Mouse (Mus musculus) midbrain, postnatal 0 days (tissue): ENCODE measurements around the gene Gm20388. TPM values are rescaled to one million over a fixed set of nuclear protein-coding genes. Genes with fewer than 3 reads are reported as not detected.

Source experiments
- ATAC-seq: fragments of 200-750 bp; cut with Nextera tagmentation; 2 replicates; pipeline ENCODE4 v1.8.0; 2017; ENCODE audit warnings: moderate number of reproducible peaks, mild to moderate bottlenecking, moderate TSS enrichment, moderate library complexity; ENCODE audit not compliant: low FRiP score
- DNase-seq: peaks from one replicate; pipeline ENCODE4 v3.0.0-alpha.2; 2015; ENCODE audit warnings: low spot score
- H3K27ac ChIP-seq: fragments of 300-500 bp; sonication (generic); 2 replicates; pipeline ENCODE4 v1.5.1; 2014; ENCODE audit warnings: low read depth, mild to moderate bottlenecking, low read length, mixed read lengths
- H3K27me3 ChIP-seq: fragments of 300-500 bp; sonication (generic); 2 replicates; pipeline ENCODE4 v1.6.1; 2014; ENCODE audit warnings: low read length, control low read depth, mixed read lengths; ENCODE audit not compliant: insufficient read depth
- H3K36me3 ChIP-seq: fragments of 300-500 bp; sonication (generic); 2 replicates; pipeline ENCODE4 v1.6.1; 2014; ENCODE audit warnings: low read length, control low read depth, mixed read lengths; ENCODE audit not compliant: insufficient read depth
- H3K4me1 ChIP-seq: fragments of 300-500 bp; sonication (generic); 2 replicates; pipeline ENCODE4 v1.6.1; 2014; ENCODE audit warnings: mild to moderate bottlenecking, control low read depth, antibody characterized with exemption, low read length, mixed read lengths; ENCODE audit not compliant: insufficient read depth
- H3K4me2 ChIP-seq: fragments of 300-500 bp; sonication (generic); 2 replicates; pipeline ENCODE4 v1.6.1; 2014; ENCODE audit warnings: low read depth, mild to moderate bottlenecking, low read length, mixed read lengths; ENCODE audit not compliant: poor library complexity, severe bottlenecking
- H3K4me3 ChIP-seq: fragments of 300-500 bp; sonication (generic); 2 replicates; pipeline ENCODE4 v1.5.1; 2014; ENCODE audit warnings: low read depth, mild to moderate bottlenecking, low read length, moderate library complexity
- H3K9ac ChIP-seq: fragments of 300-500 bp; sonication (generic); replicated peaks from 2 replicates; pipeline ENCODE4 v1.6.1; 2014; ENCODE audit warnings: mild to moderate bottlenecking, low read length, moderate library complexity, mixed read lengths; ENCODE audit not compliant: poor library complexity, severe bottlenecking
- H3K9me3 ChIP-seq: fragments of 300-500 bp; sonication (generic); 2 replicates; pipeline ENCODE4 v1.6.1; 2016; ENCODE audit warnings: low read length, control low read depth
- CTCF ChIP-seq: IDR thresholded peaks from 2 replicates; pipeline ENCODE4 v1.5.1; 2016; ENCODE audit warnings: antibody characterized with exemption, mild to moderate bottlenecking
- WGBS: fragments of 180-500 bp; shearing (Covaris S2); extraction: QIAGEN DNeasy Blood & Tissue Kit; methylation state at CpG from one replicate; pipeline ENCODE4 v1.1.7; 2014; 5-methylcytosine and 5-hydroxymethylcytosine counted together
- polyA plus RNA-seq: library from polyadenylated mRNA; unstranded; fragments of >200 nt; fragmentation: Nextera tagmentation; extraction: Ambion mirVana; gene quantifications from 2 replicates; pipeline ENCODE4 v1.2.1, GENCODE M21; 2015
- total RNA-seq: library from RNA; depleted of rRNA; stranded (reverse); fragments of >200 nt; gene quantifications from 2 replicates; pipeline ENCODE4 v1.2.3, GENCODE M21; 2014

Gm20388 gene
- total and polyA plus RNA-seq, 2 experiments from 2014 or later, result 74.2 TPM; not detected in 1

- Histone ChIP-seq H3K4me2 (no peak overlapping the region), H3K27ac (peak overlapping the region; percentile 0; the same call in 1 of the 2 replicates), H3K36me3 (peaks cover 78% of the 10 kb centered on the region), H3K9ac (no peak overlapping the region), H3K9me3 (no peaks in the 10 kb centered on the region), H3K4me3 (no peak overlapping the region), H3K27me3 (no peaks in the 10 kb centered on the region), H3K4me1 (no peaks in the 10 kb centered on the region)
- no peak for ATAC-seq
- WGBS, result 63% methylated on average over 4 of the region's 4 CpGs
- no peak for TF ChIP-seq CTCF
- no peak for DNase-seq
Observed at GRCm38 (mm10) chr8:123505267-123505666, 3594.6 kb downstream of the Gm20388 start.

GRCm38 (mm10) chr8:123505695-123506094 is 3595.1 kb downstream of the Gm20388 start:
- H3K27ac ChIP-seq, result no peak overlapping the region
- WGBS, result 82% methylated on average over 9 of the region's 9 CpGs
- H3K36me3 ChIP-seq, result peaks cover 76% of the 10 kb centered on the region
- DNase-seq (no peak), ATAC-seq (no peak)
- H3K9ac ChIP-seq, result no peak overlapping the region
- H3K4me1 ChIP-seq, result no peaks in the 10 kb centered on the region
- H3K9me3 ChIP-seq, result no peaks in the 10 kb centered on the region
- TF ChIP-seq CTCF, result no peak
- H3K27me3 ChIP-seq, result no peaks in the 10 kb centered on the region
- H3K4me2 ChIP-seq, result no peak overlapping the region
- no peak overlapping the region for H3K4me3 ChIP-seq

DNA sequence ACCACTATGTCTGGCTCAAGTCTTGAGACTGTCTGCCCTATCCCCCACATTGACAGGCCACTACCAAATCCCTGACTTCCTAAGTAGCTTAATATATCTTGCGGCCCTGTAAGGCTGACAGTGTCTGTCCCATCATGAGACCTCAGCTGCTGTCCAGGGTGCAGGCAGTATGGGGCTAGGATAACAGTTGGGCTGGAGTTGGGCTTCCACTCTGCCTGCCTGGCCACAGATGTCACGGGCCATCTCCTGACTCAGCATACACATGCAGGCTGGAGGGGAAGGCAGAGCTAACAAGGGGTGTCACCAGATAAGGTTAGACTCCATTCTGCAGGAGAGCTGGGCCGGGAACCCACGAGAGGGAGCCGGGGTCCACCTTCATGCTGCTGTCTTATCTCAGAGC is 3596.5 kb downstream of the Gm20388 start:
- no peaks in the 10 kb centered on the region for H3K4me1 ChIP-seq
- H3K27ac ChIP-seq, result no peak overlapping the region
- H3K36me3 ChIP-seq, result peaks cover 62% of the 10 kb centered on the region
- no peak overlapping the region for H3K4me3 ChIP-seq
- H3K4me2 ChIP-seq, result no peak overlapping the region
- no peak overlapping the region for H3K9ac ChIP-seq
- no peaks in the 10 kb centered on the region for H3K27me3 ChIP-seq
- no peak for TF ChIP-seq CTCF
- no peak for DNase-seq
- ATAC-seq, result no peak
- WGBS, result 94% methylated on average over 5 of the region's 5 CpGs
- no peaks in the 10 kb centered on the region for H3K9me3 ChIP-seq

DNA sequence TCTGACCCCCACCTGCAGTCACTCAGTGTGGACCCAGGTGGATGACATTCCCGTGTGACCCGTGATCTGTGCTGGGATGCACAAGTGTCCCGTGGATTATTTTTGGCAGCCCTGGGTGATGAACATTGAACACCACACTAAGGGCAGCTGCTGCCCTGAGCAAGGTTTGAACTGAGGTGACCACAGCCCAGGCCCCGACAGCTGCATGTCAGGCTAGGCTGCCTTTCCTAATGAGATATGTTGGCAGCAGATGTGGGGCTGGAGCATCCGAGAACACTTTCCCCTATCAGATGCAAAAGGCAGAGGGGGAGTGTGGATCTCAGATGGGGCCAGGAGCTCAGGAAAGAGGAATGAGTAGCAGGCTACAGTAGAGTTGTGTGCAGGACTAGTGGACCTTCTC is 3600.2 kb downstream of the Gm20388 start:
- H3K4me1 ChIP-seq, result peaks cover 5% of the 10 kb centered on the region; the same call in 1 of the 2 replicates
- TF ChIP-seq CTCF, result no peak
- H3K27ac ChIP-seq, result no peak overlapping the region
- ATAC-seq (no peak), DNase-seq (no peak)
- no peak overlapping the region for H3K4me2 ChIP-seq
- no peaks in the 10 kb centered on the region for H3K27me3 ChIP-seq
- no peaks in the 10 kb centered on the region for H3K9me3 ChIP-seq
- H3K36me3 ChIP-seq, result peaks cover 38% of the 10 kb centered on the region
- no peak overlapping the region for H3K9ac ChIP-seq
- H3K4me3 ChIP-seq, result no peak overlapping the region
- WGBS, result 81% methylated on average over 5 of the region's 5 CpGs

- H3K4me1 ChIP-seq, result peaks cover 5% of the 10 kb centered on the region; the same call in 1 of the 2 replicates
- H3K4me3 ChIP-seq, result peak overlapping the region; percentile 90
- ATAC-seq (no peak), DNase-seq (no peak)
- no peak for TF ChIP-seq CTCF
- peaks cover 13% of the 10 kb centered on the region for H3K36me3 ChIP-seq
- peak overlapping the region; percentile 76 for H3K4me2 ChIP-seq
- under 1% methylated on average over 9 of the region's 9 CpGs for WGBS
- H3K27ac ChIP-seq, result peak overlapping the region; percentile 93
- H3K9ac ChIP-seq, result peak overlapping the region; percentile 91
- no peaks in the 10 kb centered on the region for H3K27me3 ChIP-seq
- H3K9me3 ChIP-seq, result no peaks in the 10 kb centered on the region
Observed at GRCm38 (mm10) chr8:123514136-123514535, 3603.5 kb downstream of the Gm20388 start.

DNA sequence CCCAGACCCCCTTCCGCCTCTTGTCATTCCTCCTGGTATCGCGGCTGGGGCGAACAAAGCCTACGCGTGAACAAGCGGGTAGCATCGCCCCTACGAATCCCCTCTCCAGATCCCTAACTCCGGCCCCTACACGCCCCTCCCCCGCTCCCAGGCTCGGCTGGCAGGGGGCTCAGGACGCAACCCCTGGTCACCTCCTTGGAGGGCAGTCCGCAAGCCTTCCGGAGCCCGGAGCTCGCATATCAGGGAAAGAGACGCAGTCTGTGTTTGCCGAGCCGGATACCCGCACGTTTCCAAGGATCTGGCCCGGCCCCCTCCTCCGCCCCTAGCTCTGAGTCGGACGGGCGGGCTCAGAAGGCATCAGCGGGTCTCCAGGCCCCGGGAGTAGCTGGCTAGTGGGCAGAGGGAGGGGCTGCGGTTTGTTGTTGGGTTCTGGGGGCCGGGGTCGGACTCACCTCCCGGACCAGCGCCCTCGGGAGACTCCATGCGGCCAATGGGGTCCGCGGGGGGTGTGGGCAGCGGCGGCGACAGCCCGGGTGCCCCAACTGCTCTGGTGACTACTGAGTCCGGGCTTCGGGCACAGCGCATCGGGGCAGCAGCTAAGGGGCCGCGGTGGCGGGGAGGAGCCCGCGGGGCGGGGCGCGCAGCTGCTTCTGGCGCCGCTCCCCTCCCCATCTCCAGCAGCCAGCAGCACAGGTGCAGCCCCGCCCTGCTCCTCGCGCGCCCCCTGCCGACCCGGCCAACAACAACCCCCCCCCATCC is 3604.3 kb downstream of the Gm20388 start, which contains the start of gene Dbndd1:
Dbndd1 (minus strand) TSS at position 683 of the 759 bp plus-strand sequence.
- ATAC-seq (peak; percentile 50), DNase-seq (peak; percentile 69)
- Histone ChIP-seq H3K9me3 (no peaks in the 10 kb centered on the region), H3K36me3 (peaks cover 5% of the 10 kb centered on the region), H3K4me3 (peak within 1 kb of the TSS; percentile 90), H3K4me2 (peak within 1 kb of the TSS; percentile 76), H3K27ac (peak within 1 kb of the TSS; percentile 93), H3K27me3 (no peaks in the 10 kb centered on the region), H3K9ac (peak within 1 kb of the TSS; percentile 91), H3K4me1 (peaks cover 11% of the 10 kb centered on the region)
- TF ChIP-seq CTCF, result no peak; the same call in 1 of the 2 replicates
- 0% methylated on average over 35 of the region's 63 CpGs for WGBS
